Mouse (Mus musculus) neural tube, embryonic 12.5 days (tissue): Measurements from ENCODE around the gene Tab3. TPM values are rescaled to one million over a fixed set of nuclear protein-coding genes. Genes with fewer than 3 reads are reported as not detected.

Experiments used
- ATAC-seq: fragments of 200-750 bp; cut with Nextera tagmentation; 2 replicates; pipeline ENCODE4 v1.8.0; 2017; ENCODE audit warnings: low read depth, mild to moderate bottlenecking, moderate TSS enrichment, moderate library complexity; ENCODE audit not compliant: low FRiP score
- H3K27ac ChIP-seq: fragments of 300-500 bp; sonication (generic); 2 replicates; pipeline ENCODE4 v1.5.1; 2016
- H3K27me3 ChIP-seq: fragments of 300-500 bp; sonication (generic); replicated peaks from 2 replicates; pipeline ENCODE4 v1.6.1; 2016; ENCODE audit warnings: mild to moderate bottlenecking
- H3K36me3 ChIP-seq: fragments of 300-500 bp; sonication (generic); 2 replicates; pipeline ENCODE4 v1.6.1; 2016; ENCODE audit warnings: mild to moderate bottlenecking
- H3K4me1 ChIP-seq: fragments of 300-500 bp; sonication (generic); 2 replicates; pipeline ENCODE4 v1.6.1; 2016
- H3K4me2 ChIP-seq: fragments of 300-500 bp; sonication (generic); replicated peaks from 2 replicates; pipeline ENCODE4 v1.6.1; 2016; ENCODE audit warnings: mild to moderate bottlenecking
- H3K4me3 ChIP-seq: fragments of 300-500 bp; sonication (generic); 2 replicates; pipeline ENCODE4 v1.5.1; 2016
- H3K9ac ChIP-seq: fragments of 300-500 bp; sonication (generic); 2 replicates; pipeline ENCODE4 v1.6.1; 2016; ENCODE audit warnings: mild to moderate bottlenecking
- H3K9me3 ChIP-seq: fragments of 300-500 bp; sonication (generic); 2 replicates; pipeline ENCODE4 v1.6.1; 2016; ENCODE audit warnings: mild to moderate bottlenecking
- WGBS: fragments of 180-500 bp; shearing (Covaris S2); methylation state at CpG from one replicate; pipeline ENCODE4 v1.1.7; 2016; 5-methylcytosine and 5-hydroxymethylcytosine counted together
- microRNA-seq: library from miRNA; unstranded; fragments of <30 nt; microRNA quantifications from one replicate; pipeline ENCODE4, GENCODE M21; 2017
- polyA plus RNA-seq: library from polyadenylated mRNA; unstranded; fragments of >200 nt; fragmentation: Nextera tagmentation; extraction: Ambion mirVana; gene quantifications from 2 replicates; pipeline ENCODE4 v1.2.1, GENCODE M21; 2016

Tab3 gene
- polyA plus RNA-seq, 1 experiment from 2014 or later: 8.6 TPM

DNA sequence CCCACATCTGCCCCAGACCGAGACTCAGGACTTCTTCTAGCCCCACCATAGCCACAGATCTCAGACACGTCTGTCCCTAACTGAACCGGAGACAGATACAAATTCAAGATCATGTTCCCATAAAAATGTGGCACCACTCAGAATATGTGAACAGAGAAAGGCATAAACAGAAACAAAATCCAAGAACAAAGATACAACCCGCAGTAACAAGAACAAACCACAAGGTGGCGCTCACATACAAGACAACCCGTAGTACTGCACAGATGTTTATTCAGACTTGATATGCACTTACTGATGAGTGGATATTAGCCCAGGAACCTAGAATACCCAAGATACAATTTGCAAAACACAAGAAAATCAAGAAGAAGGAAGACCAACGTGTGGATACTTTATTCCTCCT is 103.0 kb downstream of the Tab3 start:
- no peaks in the 10 kb centered on the region for H3K9me3 ChIP-seq
- H3K4me1 ChIP-seq: no peaks in the 10 kb centered on the region
- no peak overlapping the region for H3K9ac ChIP-seq
- 21% methylated on average over 7 of the region's 7 CpGs for WGBS
- no peak overlapping the region for H3K4me3 ChIP-seq
- H3K27ac ChIP-seq: no peak overlapping the region
- no peaks in the 10 kb centered on the region for H3K36me3 ChIP-seq
- H3K27me3 ChIP-seq: no peaks in the 10 kb centered on the region
- no peak for ATAC-seq
- H3K4me2 ChIP-seq: no peak overlapping the region

DNA sequence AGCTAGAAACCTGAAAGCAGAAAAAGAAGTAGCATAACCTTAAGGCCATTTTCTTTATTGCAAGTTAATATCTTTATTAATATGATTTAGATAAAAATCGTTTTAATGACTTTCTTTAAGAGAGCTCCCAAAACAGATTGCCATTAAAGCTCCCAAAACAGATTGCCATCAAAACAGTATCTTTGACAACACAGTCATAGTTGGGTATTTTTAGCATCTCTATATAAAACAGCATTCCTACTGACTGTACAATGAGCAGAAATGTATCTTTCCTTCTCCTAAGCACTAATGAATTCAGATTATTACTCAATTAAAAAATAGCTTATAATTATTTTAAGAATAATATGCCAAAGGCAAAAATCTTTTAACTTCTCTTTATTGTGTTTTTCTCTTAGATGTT is 108.3 kb downstream of the Tab3 start:
- Histone ChIP-seq H3K27ac (no peak overlapping the region), H3K4me3 (no peak overlapping the region), H3K9ac (no peak overlapping the region), H3K36me3 (no peaks in the 10 kb centered on the region), H3K27me3 (no peaks in the 10 kb centered on the region), H3K4me2 (no peak overlapping the region), H3K4me1 (no peaks in the 10 kb centered on the region), H3K9me3 (no peaks in the 10 kb centered on the region)
- ATAC-seq: no peak
- 67% methylated on average over 1 of the region's 1 CpGs for WGBS

DNA sequence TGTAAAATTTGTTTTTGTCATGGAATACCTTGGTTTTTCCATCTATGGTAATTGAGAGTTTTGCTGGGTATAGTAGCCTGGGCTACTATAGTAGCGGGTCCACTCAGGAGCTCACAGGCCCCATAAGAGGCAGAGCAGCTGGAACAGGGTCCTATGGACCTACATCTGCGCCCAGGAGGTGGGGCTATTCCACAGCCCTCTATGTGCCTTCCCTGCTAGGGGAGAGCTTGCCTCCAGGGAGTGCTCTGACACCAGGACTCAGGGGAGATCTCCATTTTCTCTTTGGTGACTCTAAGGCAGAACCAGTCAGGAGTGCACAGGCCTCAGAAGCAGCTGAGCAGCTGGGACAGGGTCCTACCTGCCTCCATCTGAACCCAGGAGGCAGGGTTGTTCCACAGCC is 109.9 kb downstream of the Tab3 start:
- no peak overlapping the region for H3K9ac ChIP-seq
- ATAC-seq: no peak
- no peak overlapping the region for H3K27ac ChIP-seq
- no peaks in the 10 kb centered on the region for H3K27me3 ChIP-seq
- H3K4me1 ChIP-seq: no peaks in the 10 kb centered on the region
- H3K4me2 ChIP-seq: no peak overlapping the region
- H3K4me3 ChIP-seq: no peak overlapping the region
- no peaks in the 10 kb centered on the region for H3K36me3 ChIP-seq
- H3K9me3 ChIP-seq: no peaks in the 10 kb centered on the region
- WGBS: 75% methylated on average over 2 of the region's 2 CpGs

Small RNA genes lying within 50 kb of the gene (microRNA-seq; reads per million reads assigned to microRNA genes)
- gene Gm44378: not detected

Other genes with a start within 250 kb of the Tab3 start
- 5.3 and 8.2 TPM in 2 replicates for gene Gk, start 202.8 kb downstream of the Tab3 start, polyA plus RNA-seq